Mouse (Mus musculus): ENCODE data around the gene Cyp2c70.
"Not testable (repeated sequence)": the region's sequence is repeated elsewhere in the genome, so short reads cannot be mapped to it uniquely, and the experiment has no call there.

Gene Cyp2c70

DNA sequence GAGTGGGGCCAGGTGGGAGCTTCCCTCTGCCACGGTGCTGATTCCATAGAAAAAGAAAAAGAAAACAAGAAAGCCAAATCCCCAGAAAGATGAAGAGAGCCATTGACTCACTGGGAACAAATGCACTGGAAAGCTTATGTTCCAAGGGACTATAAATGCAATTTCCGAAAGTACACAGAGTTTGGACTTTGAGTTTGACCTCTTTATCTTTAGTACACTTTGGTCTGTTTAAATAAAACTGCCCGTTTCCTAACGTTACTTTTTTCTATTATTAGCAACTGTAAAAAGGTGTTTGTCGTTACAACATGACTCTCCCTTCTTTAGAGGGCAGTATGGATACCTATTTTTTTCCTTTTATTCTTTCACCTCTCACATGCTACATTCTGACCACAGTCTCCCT, at the start of gene Cyp2c70:
TSS of gene Cyp2c70 (minus strand) at position 174 of the 400 bp plus-strand sequence.
- no peak for DNase-seq

DNA sequence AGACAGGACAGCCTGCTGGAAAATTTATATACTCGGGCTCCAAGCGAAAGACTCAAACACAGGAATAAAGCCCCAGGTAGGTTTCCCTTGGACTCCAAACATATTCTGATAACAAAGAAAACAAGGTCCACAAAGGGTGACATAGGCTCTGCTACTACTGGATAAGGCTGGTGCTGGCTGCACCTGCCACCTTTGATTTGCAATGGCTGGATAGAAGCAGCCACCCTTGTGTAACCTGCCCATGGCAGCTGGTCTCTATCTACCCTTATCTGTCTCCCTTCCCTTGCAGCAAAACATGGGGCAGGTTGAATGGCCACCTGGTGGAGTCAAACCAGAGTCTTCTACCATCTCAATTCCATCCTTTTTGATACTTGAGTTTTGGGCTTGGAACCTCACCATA, 45.4 kb upstream of the Cyp2c70 start:
- DNase-seq = no peak

DNA sequence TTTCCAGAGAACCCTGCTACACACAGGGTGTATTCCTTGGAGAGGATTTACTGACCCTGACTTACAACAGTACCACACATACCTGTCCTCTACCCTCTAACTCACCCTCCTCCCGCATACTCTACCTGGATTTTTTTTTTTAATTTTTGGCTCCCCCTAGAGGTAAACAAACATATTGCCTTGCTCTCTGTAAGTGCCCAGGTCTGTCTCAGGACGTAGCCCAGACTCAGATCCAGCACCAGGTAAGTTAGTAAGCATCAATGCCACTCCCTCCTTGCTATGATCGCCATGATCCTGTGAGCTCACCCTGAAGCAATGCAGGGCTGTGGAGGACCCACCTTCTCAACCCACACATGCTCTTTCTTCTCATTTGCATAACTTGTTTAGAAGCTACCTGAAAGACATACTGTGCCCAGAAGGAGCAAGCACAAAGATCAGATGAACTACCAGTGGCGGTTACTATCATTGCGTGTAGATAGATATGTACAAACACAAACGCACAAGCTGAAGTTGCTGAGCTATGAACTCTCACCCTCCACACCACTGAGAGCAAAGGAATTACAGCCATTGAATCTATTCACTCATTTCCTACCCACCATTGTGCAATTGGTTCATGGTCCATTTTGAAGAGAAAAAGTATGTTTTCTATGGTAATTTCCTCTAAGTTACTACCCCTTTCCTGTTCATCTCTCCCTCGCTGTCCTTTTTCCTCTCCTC, 44.9 kb upstream of the Cyp2c70 start:
- peak; percentile 12 for DNase-seq

DNA sequence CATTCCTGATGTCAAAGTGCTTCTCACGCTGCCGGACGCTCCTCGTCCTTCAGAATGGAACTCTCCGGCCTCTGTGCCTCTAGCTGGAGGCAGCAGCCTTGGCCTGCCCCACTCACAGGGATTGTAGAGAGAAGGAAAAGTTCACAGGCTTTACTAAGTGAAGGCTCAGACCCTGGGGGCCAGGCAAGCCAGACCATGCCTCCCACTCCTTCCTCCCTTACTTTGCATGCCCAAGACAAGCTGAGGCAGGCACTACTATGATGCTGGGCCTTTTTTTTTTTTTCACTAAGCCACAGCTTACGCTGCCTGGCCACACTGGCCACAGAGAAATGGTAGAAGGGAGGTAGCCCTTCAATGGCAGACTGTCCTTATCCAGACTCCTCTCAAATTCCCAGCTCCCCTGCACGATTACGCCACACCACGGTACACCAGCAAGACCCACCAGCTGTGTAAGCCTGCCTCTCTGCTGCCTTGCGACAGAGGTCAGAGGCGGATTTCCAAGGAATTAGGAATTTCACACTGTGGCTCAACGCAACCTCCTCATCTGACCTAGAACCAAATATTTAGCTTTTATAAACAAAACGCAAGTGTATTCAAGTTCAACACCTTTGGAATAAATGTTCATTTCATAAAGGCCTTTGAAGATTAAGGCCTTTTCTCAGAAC, 44.1 kb upstream of the Cyp2c70 start:
- no peak for DNase-seq

DNA sequence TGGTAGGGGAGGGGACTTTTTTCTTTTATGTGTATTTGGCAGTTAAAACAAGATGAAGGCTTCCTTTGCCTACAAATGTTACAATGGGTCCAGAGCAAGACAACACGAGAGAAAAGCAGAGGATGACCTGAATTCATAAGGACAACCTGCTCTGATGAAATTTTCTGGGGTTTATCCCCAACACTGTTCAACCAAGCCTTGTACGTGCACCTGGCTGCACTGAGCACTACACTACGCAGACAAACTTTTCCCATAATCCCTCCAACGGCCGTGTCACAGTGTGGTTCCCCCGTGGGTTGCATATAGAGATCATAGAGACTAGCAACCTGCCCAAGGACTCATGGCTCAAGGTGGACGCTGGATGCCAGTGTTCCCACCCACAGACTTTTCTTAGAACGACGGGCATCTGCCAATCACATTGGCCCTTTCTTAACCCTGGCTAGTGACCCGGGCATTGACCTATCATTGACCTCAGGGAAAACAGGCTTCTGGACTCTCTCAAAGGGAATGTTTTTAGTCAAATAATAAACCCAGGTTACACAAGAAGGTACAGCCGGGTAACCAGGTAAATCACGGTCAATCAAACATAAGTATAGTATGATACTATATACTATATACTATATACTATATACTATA, 39.5 kb upstream of the Cyp2c70 start:
- no peak for DNase-seq

DNA sequence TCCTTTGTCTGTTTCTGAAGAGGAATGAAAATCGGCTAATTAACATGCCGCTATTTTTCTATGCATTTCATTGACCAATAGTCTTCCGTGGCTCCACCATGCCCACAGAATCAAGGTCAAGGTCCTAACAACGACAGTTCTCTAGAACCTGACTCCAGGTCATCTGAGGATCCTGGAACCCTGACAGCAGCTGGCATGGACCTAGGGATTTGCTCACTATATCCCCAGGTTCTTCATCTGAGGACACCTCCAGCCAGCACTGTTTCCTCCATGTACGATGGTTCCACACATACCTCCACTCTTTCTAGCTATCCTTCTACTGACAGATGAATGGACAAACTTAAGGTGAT, 38.6 kb upstream of the Cyp2c70 start:
- DNase-seq = no peak

DNA sequence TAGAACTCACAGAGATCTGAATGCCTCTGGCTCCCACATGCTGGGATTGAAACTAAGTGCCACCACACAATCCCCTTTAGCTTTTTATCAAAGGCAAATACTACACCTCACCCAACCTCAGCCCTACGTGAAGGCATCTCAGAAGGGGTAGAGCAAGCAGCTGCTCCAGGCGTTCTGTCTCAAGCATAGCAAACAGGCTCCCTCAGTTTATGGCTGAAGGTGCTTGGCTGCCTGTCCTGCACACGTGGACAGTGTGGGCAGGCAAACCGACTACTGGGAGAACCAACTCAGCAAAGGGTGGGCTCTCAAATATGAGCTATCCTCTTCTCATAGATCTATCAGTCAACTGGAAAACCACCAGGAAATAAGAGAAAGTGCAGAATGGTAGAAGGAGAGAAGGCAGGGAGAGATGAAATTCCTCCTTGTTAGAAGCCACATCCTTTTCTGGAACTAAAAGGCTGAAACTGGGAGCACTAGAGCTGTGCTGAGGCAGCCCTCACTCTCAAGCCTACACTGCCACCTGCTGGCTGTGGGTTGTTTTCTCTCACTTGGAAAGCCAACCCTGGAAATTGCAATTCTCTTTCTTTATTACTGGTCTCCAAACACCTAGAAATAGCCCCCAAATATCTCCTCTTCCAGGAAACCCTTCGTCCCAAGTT, 38.1 kb upstream of the Cyp2c70 start:
- DNase-seq = peak; percentile 68

DNA sequence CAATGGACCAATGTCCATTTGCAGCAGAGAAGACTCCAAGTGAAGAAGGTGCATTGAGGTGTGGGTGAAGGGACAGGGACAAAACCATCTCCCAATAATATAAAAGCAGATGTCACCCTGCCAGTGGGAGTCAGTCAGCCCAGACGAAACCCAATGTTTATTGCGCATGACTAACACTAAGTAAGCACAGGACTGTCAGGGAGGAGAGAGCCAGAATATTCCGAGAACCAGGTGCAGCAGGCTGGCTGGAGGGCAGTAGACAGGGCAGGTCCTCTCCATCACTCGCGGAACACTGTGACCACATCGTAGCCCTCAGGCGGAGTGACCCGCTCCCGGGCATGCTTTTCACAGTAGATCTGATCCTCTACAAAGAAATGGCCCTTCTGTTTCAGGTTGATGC, 35.2 kb upstream of the Cyp2c70 start:
- not testable (repeated sequence) for DNase-seq

DNA sequence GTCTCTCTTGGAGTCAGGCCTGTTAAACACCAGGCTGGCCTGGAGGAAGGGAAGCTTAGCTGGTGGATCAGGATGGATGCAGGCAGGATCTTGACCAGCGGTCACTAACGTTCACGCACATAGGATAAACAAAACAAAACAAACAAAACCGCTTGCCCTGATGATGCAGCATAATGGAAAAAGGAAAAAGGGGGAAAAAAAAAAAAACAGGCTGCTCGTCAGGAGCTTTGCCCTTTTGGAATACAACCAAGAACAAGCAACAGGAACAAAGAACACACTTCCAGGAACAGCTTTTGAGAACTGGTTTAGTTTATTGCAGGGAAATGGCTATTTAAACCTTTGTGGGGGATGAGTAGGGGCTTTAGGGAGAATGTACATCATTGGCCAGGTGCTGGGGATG, 33.7 kb upstream of the Cyp2c70 start:
- no peak for DNase-seq

DNA sequence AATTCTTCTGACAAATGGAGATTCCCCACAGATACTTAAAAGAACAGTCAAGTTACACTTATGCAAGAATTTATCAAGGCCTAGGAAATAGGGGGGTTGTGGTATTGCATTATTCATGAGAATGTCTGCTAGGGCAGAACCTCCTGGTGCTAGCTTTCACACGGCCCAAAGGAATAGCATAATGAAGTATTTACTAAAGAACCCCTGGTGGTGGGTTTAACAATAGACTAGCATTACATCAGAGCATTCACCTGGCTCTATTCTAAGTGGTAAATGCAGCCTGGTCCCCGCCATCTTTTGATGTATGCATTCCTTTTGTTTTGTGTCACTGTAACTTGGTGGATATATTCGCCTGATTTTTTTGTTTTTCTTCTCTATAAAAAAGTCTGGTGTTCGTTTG, 15.8 kb upstream of the Cyp2c70 start:
- DNase-seq = not testable (repeated sequence)

DNA sequence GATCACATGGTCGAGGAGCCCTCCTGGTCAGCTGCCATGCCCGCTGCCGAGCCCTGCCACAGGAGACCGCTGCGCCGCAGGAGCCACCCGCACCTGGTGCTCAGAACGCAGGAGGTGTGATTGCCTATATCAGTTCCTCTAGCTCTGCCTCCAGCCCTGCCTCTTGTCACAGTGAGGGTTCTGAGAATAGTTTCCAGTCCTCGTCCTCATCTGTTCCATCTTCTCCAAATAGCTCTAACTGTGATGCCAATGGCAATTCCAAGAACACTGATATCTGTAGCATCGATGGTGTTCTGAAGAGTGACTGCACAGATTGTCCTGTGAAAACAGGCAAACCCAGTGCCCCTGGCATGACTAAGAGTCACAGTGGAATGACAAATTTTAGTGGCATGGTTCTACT, 3.5 kb upstream of the Cyp2c70 start:
- no peak for DNase-seq

DNA sequence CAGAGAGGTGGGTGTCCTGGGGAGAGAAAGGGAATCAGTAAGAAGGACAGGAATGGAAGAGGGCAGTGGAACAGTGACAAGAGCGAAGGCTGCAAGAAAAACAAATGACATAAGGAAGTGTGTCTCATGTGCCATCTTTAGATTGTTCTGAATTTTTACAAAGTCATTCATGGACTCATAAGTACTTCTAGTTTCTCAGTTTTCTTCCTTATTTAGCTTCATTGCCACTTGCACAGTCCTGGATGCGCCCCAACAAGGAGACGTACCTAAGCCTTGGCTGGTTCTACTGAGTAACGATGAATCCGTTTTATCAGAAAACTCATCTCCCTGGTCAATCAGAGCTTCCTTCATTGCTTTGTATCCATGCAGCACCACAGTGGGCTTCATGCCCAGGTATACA, 3.5 kb downstream of the Cyp2c70 start:
- DNase-seq = no peak

DNA sequence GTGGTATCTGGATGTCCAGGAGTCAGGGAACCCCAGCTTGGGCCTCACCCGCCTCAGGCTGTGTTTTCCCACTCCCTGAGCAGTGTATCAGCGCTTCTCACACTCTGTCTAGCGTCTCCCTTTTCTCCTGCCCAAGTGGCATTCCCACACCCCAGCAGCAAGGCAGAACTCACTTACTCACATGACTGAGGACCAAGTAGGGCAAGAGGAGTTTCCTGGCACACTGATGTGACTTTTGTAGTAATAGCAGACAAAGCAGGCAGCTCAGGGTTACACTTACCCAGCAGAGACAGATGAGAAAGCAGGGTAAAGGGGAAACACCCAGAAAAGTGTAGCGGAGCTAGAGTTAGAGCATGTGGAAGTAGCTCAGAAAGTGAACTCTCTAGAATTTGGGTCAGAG, 8.8 kb downstream of the Cyp2c70 start:
- DNase-seq = no peak

DNA sequence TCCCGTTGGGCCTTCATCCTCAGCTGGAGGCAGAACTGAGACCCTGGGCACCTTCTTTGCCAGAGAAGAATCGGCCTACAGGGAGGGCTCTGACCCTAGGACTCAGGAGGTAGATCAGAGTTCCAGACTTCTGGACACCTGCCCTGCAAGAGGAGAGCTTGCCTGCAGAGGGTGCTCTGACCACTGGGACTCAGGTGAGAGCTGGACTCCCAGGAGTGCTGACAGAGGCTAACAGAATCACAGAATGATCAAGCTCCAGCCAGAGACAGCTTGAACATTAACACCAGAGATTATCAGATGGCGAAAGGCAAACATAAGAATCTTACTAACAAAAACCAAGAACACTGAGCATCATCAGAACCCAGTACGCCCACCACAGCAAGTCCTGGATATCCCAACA, 18.7 kb downstream of the Cyp2c70 start:
- DNase-seq = not testable (repeated sequence)

DNA sequence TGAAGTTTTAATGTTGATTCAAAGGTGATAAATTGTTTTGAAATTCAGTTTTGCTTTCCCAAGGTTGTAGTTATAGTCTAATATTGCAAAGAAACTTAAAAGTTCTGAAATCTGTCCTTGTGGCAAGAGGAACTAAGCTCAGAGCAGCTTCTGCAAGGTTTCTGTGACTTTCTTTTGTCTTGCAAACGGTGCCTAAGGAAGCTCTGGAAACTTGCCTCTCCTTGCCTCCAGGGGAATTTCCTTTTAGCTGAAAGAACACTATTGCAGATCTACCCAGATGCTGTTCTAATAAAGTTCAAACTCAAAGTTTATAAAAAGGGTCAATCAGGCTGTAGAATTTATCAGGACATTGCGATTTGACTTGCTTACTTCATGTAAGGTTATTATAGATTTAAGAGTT, 60.1 kb downstream of the Cyp2c70 start:
- DNase-seq = not testable (repeated sequence)

DNA sequence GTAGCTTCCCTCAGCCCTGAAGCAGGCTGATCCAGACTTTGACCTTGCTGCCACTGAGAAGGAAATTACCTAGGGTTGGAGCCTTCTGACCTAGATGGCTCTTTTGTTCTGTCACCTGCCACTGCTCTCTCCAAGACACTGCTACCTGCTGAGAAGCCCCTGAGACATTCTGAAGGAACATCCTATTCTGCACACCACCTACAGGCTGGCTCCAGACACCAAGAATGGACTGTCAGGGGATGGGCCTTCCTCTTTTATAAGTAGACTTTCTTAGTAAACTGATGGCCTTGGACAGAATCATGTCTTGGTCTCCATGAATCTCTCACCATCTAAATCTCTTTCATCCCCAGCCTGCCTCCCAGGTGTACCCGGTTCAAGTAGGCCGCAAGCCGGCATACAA, 62.0 kb downstream of the Cyp2c70 start:
- DNase-seq = not testable (repeated sequence)

DNA sequence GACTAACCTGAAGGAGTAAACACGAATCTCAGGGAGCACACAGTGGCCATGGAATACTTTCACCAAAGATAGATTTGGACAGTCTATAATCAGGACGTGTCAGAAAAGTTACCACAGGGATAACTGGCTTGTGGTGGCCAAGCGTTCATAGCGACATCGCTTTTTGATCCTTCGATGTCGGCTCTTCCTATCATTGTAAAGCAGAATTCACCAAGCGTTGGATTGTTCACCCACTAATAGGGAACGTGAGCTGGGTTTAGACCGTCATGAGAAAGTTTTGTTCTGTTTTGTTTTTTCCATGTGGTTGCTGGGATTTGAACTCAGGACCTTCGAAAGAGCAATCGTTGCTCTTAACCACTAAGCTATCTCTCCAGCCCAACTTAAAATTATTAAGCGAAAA, 67.5 kb downstream of the Cyp2c70 start:
- DNase-seq = not testable (repeated sequence)

Measured in retina, postnatal 1 day (tissue).